Mouse (Mus musculus) embryo, embryonic 10.5 days (tissue): Measurements from ENCODE around the gene Plekha6.
A peak's percentile ranks its signal among the peaks of the same experiment; 100 is the strongest.

Experiments
- DNase-seq: peaks from one replicate; pipeline ENCODE4 v3.0.0-alpha.2; 2015; ENCODE audit warnings: low spot score

The Plekha6 gene

DNA sequence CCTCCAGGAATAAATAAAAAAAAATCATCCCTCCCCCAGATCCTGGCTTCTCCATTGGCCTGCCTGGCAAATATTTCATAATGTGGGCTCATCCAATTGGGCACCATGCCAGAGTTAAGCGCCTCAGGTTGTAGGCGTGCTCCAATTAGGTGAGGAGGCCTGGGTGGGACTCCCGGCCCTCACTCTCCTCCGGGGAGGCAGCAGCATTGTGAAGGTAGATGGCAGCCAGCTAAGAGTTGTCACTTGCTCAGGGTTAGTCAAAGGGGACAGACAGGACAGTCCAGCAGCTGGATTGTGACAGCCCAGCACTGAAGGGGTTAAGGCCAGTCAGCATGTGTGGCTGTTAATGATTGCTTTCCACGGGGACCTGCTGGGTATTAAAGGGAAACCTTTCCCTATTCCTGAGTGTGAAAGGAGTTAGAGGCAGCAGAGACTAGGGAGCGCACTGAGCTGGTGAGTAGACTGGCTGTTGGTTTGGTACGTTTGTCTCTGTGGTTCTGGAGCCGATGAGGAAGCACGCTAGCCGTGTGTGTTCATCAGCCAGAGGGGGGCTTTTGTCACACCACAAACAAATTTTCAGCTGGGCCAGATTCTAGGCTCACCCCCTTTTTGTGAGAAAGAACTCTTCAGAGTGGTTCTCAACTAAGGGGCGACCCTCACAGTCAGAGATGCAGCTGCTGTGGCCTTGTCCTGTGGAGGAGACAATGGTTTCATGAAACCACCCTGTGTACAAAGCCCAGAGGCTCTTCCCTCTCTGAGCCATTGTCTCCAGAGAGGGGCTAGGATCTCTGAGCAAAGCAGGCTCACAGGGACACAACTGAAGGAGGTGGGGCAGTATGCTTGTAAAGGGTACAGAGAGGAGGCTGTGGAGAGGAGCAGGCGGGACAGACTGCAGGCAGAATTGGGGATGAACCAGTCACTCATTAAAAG is 81.9 kb downstream of the Plekha6 start:
- peak; percentile 47 for DNase-seq

DNA sequence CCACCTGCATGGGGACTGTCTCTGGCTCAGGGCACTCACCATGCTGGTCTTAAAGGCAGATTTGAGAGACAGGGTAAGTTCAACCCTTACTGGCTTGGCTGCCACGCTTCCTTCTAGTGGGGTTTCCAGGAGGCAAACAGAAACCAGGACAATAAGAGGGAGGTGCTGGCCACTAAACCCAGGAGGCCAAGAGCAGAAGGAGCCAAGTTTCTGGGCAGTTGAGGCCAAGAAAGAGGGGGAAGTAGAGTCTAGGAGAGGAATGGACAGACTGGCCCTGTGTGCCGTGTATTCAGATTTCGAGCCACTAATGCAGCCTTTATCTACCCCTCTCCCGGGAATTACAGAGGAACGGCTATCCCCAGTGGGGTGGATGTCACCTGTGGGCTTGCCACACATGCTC is 83.2 kb downstream of the Plekha6 start:
- DNase-seq = no peak

GRCm38 (mm10) chr1:133250761-133251160 is 86.8 kb downstream of the Plekha6 start:
- no peak for DNase-seq

- DNase-seq = no peak
These were observed 87.6 kb downstream of the Plekha6 start for GRCm38 (mm10) chr1:133251625-133252034.

- DNase-seq = no peak
These were observed 88.2 kb downstream of the Plekha6 start for GRCm38 (mm10) chr1:133252251-133252650.

GRCm38 (mm10) chr1:133252801-133253531 is 89.0 kb downstream of the Plekha6 start:
- no peak for DNase-seq

DNA sequence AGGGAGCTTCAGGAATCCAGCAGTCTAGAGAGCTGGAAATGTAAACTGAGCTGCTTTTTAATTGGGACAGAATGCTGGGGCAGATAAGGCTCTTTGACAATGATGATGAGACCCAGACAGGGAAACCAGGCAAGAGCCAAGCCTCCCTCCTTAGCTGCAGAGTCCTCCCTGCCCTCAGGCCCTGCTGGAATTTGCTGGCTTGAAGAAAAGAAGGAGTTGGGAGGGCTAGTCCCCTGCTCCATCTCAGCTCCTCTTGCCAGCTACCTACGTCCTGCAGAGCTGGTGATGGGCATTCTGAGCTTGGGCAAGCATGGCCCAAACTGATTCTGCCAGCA is 89.5 kb downstream of the Plekha6 start:
- DNase-seq = no peak

DNA sequence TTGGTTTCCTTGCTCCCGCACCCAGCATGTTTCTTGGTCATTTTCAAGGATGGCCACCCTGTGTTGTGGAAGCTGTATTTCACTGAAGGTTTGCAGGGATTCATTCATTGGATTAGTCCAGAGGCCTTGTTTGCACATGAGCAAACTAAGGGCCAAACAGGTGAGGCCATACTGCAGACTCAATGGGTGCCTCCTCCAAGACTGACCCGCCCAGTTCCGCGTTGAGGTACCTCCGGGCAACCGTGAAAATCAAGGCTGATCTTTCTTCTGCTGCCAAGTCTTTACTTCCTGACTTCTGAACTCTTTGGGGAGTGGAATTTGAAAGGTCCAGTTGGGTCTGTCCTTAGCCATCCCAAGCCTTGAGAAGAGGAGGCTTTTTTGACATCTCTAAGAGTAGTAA is 90.2 kb downstream of the Plekha6 start:
- DNase-seq = no peak

- no peak for DNase-seq
These were observed 91.1 kb downstream of the Plekha6 start for GRCm38 (mm10) chr1:133254856-133255764.

DNA sequence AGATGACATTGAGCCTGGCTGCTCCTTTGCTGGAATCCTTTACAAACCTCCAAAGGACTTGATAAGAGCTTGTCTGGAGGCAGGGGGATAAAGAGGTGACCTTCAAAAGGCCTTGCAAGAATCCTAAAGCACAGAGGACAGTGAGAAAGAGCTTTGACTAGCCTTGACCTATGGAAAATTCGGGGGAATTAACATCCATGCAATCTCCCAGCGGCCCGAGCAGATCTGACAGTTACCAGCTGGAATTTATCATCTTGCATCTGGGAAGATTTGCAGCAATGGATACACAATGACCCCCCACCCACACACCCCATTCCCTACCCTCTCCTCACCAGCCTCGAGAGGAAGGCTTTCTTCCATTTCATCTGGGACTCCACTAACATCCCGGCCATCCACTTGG is 91.8 kb downstream of the Plekha6 start:
- no peak for DNase-seq

GRCm38 (mm10) chr1:133256347-133256746 is 92.3 kb downstream of the Plekha6 start:
- no peak for DNase-seq

DNA sequence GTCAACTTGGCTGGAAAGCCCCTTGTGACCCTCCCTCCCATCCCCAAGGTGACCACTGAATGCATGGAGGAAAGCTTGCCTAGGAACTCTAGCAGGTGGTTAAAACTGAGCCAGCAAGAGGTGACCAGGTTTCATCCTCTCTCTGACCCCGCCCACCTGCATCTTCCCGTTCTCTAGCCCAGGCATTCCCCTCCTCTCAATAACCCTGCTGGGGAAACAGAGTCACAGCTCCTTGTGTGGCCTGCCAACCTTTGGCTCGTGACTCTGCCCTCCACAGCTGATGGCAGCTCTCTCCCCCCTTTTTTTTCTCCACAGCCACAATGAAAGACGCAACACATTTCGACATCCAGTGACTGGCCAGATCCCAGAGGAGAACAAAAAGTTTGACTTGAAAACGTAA is 94.7 kb downstream of the Plekha6 start:
- no peak for DNase-seq

- DNase-seq = no peak
These were observed 98.6 kb downstream of the Plekha6 start for GRCm38 (mm10) chr1:133262628-133263027.

DNA sequence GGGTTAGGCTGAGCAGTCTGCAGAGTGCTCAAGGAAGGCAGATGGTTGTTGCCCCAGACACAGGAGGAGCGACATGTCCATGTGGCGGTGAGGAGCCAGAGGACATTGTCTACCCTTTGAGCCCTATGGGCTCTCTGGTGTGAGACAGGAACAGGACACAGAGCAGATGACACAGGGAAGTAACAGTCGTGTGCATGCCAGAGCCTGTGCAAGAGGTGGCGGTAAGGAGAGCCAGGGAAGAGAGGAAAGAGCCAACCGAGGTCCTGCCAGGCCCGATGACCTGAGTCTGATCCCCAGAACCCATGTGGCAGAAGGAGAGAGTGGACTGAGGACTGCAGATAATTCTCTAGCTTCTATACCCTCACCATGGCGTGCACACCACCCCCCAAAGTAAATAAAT is 99.1 kb downstream of the Plekha6 start:
- DNase-seq = no peak

- no peak for DNase-seq
These were observed 100.4 kb downstream of the Plekha6 start for GRCm38 (mm10) chr1:133264367-133264766.

DNA sequence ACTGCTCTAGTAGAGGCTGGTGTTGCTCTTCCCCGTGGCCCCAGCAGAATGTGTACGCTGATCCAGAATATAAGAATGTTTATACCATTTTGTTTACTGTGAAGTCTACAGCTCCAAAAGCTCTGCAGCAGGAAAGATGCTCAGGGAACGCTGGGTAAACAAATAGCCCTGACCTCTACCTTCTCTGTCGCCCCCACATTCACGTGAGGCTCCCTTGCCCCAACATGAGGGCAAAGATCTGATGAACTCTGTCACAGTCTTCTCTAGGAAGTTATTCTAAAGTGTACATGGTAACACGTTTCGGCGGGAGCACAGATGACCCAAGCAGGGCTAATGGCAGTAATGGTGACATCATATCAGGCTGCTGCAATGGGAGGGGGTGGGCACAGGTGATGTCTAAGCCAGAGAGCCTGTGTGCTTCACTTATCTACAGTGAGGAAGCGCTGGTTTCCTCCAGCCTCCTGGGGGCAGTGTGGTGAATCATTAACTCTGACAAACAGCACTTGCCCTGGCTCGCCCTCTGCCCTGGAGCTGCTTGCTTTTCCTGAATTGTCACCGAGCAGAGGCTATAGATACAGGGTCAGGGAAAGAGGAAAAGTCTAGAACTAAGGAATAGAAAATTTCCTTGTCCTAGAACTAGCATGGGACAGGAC is 101.2 kb downstream of the Plekha6 start:
- DNase-seq = peak; percentile 39

DNA sequence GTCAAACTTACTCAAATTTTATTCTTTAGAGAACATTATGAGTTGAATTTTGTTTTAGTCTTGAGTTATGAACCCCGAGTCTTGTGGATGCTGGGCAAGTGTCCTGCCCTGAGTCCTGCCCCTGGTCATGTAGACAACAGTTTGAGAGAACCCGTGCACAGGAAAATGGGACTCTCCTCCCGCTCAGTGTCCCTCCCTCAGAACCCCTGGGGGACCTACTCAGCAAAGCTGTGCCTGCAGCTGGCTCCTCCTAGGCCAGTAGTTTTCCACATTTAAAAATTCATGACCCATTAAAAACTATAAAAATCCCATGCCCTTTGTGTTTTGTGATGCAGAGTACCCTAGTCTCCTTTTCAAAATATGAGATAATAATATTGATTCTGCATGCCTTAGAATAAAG is 103.1 kb downstream of the Plekha6 start:
- no peak for DNase-seq

GRCm38 (mm10) chr1:133267813-133268492 is 103.9 kb downstream of the Plekha6 start:
- DNase-seq = peak; percentile 48

DNA sequence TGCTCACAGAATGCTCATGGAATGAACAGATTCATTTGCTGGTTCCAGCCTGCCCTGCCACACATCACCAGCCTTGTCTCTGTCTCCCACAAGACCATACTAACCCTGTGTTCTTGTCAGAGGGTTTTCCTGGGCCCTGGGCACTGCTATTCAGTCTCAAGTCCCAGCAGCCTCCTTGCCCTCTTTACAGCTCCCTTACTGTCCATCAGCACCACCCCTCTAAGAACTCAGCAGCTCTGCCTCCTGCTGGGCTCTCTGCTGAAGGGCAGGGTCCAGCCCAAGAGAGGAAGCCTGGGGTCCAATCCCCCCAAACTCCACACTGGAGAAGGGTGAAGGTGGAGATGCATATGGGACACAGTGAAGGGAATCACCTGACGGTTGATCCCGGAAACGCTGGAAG is 104.5 kb downstream of the Plekha6 start:
- DNase-seq = no peak

DNA sequence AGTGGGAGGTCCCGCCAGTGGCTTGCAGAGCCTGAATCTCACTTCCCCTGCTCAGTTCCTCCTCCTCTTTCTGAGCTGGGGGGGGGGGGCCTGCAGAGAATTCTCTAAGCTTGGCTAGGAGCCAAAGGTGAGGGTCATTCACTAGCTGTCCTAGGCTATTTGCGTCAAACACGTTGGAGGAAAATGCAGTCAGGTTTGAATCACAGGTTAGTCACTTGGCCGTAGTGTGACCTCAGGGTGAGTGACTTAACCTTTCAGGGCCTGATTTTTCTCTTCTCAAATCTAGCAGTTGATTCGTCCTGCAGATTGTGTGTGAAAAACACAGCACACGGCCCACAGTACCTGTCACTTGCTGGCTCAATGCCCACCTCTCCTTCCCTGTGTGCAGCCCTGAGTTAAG is 106.3 kb downstream of the Plekha6 start:
- DNase-seq = no peak

DNA sequence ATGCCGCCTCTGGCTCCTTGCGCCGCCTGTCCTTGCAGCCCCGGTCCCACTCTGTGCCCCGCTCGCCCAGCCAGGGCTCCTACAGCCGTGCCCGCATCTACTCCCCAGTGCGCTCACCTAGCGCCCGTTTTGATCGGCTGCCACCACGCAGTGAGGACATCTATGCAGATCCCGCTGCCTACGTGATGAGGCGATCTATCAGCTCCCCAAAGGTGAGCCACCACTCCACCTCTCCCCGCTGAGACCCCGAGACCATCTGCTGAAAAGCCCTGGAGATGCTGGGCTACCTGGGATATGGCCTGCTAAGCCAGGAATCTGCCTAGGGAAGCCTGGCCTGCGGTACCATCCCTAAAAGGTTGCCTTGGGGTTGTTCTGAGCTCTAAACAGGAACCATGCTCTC is 110.2 kb downstream of the Plekha6 start:
- DNase-seq = no peak
